ENCODE assay signal across 9 mouse cellular contexts in the genomic region with DNA sequence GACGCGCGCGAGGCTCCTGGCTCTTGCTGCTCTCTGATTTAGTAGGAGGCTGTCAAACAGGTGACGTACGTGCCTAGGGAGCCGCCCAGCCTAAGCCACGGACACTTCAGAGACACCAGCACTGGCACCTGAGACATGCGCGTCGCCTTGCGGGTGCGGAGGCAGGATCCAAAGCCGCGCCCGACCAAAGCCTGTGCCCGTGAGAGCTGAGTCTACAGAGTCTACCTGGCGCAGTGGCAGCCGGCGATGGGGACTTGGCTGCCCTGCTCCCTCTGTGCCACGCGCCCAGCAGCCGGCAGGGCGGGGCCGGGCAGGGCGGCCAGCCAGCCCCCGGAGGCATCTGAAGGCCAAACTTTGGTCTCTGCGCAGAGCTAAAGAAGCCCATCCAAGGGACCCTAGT. TPM values are rescaled to one million over a fixed set of nuclear protein-coding genes. Genes with fewer than 3 reads are reported as not detected.
DNase-seq lines count a peak whose midpoint lies in the region; ATAC-seq and TF ChIP-seq lines count a peak whose summit lies in the region.
"Had no signal": no experiment of that assay in that cellular context is flagged by ENCODE, and none has a peak within 500 bp of the region (broad histone marks: within the 10 kb centered on the region; RNA-seq: fewer than 3 reads in every experiment).

No protein-coding gene starts in this region.

- no peaks in the 10 kb centered on the region for H3K36me3 ChIP-seq in forebrain, postnatal 0 days (ENCODE audit: insufficient read depth)
- no peaks in the 10 kb centered on the region for H3K36me3 ChIP-seq in lung, embryonic 15.5 days

- peaks cover 4% of the 10 kb centered on the region; the same call in 1 of the 2 replicates for H3K27me3 ChIP-seq in forebrain, postnatal 0 days (ENCODE audit: insufficient read depth, low read length)
- peaks cover 4% of the 10 kb centered on the region; the same call in 1 of the 2 replicates for H3K27me3 ChIP-seq in lung, embryonic 15.5 days
- H3K27me3 ChIP-seq: CH12.LX had no signal

- peak overlapping the region; percentile 25; the same call in 1 of the 2 replicates for H3K9ac ChIP-seq in forebrain, postnatal 0 days
- no peak overlapping the region for H3K9ac ChIP-seq in lung, embryonic 15.5 days

- H3K4me2 ChIP-seq in forebrain, postnatal 0 days (ENCODE audit: low read depth) = peak overlapping the region; percentile 68
- peak overlapping the region; percentile 55 for H3K4me2 ChIP-seq in lung, embryonic 15.5 days

- DNase-seq in frontal cortex, postnatal 10 days (ENCODE audit: low spot score in 2 of 2) = no peak
- DNase-seq in adrenal gland, postnatal 10 days = peak; percentile 37
- peak; percentile 21 for DNase-seq in forebrain, postnatal 0 days
- DNase-seq in kidney, adult 9 months = peak; percentile 13
- peak; percentile 32 for DNase-seq in right cerebral cortex, postnatal 25 days
- DNase-seq in yolk sac, embryonic 10.5 days (ENCODE audit: low spot score) = no peak

- H3K27ac ChIP-seq in forebrain, postnatal 0 days (ENCODE audit: low read depth, low read length) = no peak overlapping the region
- peak overlapping the region; percentile 47 for H3K27ac ChIP-seq in lung, embryonic 15.5 days

- peak; percentile 2; the same call in 1 of the 2 replicates for TF ChIP-seq CTCF in forebrain, postnatal 0 days (IDR thresholded peaks at IDR 0.05; ENCODE audit: low read depth)

- peak overlapping the region; percentile 39 for H3K4me3 ChIP-seq in forebrain, postnatal 0 days (ENCODE audit: low read depth, low read length)
- peak overlapping the region; percentile 29 for H3K4me3 ChIP-seq in lung, embryonic 15.5 days

- WGBS in forebrain, postnatal 0 days = 3% methylated on average over 28 of the region's 28 CpGs
- WGBS in lung, embryonic 15.5 days = 3% methylated on average over 28 of the region's 28 CpGs

- H3K4me1 ChIP-seq in forebrain, postnatal 0 days (ENCODE audit: insufficient read depth) = no peaks in the 10 kb centered on the region
- 0 out of 2 replicates have a peak, but pooled peaks cover 3% of the 10 kb centered on the region for H3K4me1 ChIP-seq in lung, embryonic 15.5 days

- H3K9me3 ChIP-seq in forebrain, postnatal 0 days (ENCODE audit: low read length) = no peaks in the 10 kb centered on the region
- H3K9me3 ChIP-seq in lung, embryonic 15.5 days = no peaks in the 10 kb centered on the region

- peak; percentile 97 for ATAC-seq in frontal cortex, adult (ENCODE audit: low TSS enrichment)
- ATAC-seq in forebrain, postnatal 0 days = peak; percentile 34; the same call in 1 of the 2 replicates
- peak; percentile 65; the same call in 1 of the 2 replicates for ATAC-seq in lung, embryonic 15.5 days (ENCODE audit: borderline replicate concordance, extremely low read depth, low FRiP score, low TSS enrichment)

RNA-seq across cellular contexts. Expression of gene Gmnc, which starts 23.5 kb away (rescaled TPM):
- not detected for total RNA-seq in adrenal gland, postnatal 10 days (2021)
- 0.62 and 1.3 TPM in 2 replicates for total RNA-seq in forebrain, postnatal 0 days (2014; rRNA removed)
- polyA plus RNA-seq in forebrain, postnatal 0 days (2015; fragmentation: Nextera tagmentation; extraction: Ambion mirVana) = 0.16 and 0.30 TPM in 2 replicates
- 0.44 and 0.77 TPM in 2 replicates for polyA plus RNA-seq in lung, embryonic 15.5 days (2015; fragmentation: Nextera tagmentation; extraction: Ambion mirVana)
- total RNA-seq: CH12.LX had no signal

Comparison
In these comparisons a context has a peak if more than half of its experiments do, and no peak if none do; other contexts are left out.
1. ATAC-seq: peak in every context shown above with its lines; median percentile 97 in frontal cortex, adult; 65 in lung, embryonic 15.5 days; 34 in forebrain, postnatal 0 days.
2. DNase-seq: peak in adrenal gland, postnatal 10 days (single experiment), forebrain, postnatal 0 days (single experiment), kidney, adult 9 months (single experiment) and right cerebral cortex, postnatal 25 days (single experiment); none in frontal cortex, postnatal 10 days (0 of 2) and yolk sac, embryonic 10.5 days (single experiment).